Mouse (Mus musculus) bone marrow, adult 2 months (tissue): Measurements from ENCODE around the gene Ifi27.

ENCODE experiments used
- CTCF ChIP-seq: fragments of 200-500 bp; IDR thresholded peaks from 2 replicates; pipeline ENCODE4 v1.5.1; 2011; ENCODE audit warnings: low read length, control low read depth; ENCODE audit not compliant: control insufficient read depth, insufficient read depth
- POLR2A ChIP-seq: fragments of 200-500 bp; IDR thresholded peaks from 2 replicates; pipeline ENCODE4 v1.6.1; 2011; ENCODE audit warnings: low read depth, mild to moderate bottlenecking, control low read depth, low read length, borderline replicate concordance; ENCODE audit not compliant: control insufficient read depth

DNA sequence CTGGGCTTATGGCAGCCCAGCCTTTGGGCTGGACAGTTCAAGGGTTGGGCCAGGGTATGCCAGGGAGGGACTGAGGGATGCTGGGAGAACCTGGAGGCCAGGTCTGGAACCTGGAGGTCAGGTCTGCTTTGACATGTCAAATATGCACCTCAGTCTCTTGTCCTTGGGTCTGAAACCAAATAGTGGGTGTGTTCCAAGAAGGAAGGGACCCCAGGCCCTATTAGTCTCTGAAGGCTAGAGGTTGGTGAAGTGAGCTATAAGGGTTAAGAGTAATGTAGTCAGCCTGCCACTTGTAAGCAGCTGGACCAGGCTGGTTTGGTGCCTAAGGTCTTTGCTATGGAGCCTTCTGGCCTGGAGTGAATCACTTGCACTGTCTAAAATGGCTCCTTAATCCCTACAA lies 850 bp downstream of the Ifi27 start:
- no peak for TF ChIP-seq POLR2A
- TF ChIP-seq CTCF, result no peak
